Mouse (Mus musculus) neural tube, embryonic 10.5 days (tissue): ENCODE measurements at regions not wholly inside any gene's neighbourhood (a gene's known extent, or its start where the extent isn't known, plus 50 kb on each side); places are given as distances from the start of the nearest gene placed in this dataset.

Experiments used
- DNase-seq: peaks from one replicate; pipeline ENCODE4 v3.0.0-alpha.2; 2017; ENCODE audit warnings: low spot score; ENCODE audit errors: extremely low spot score

DNA sequence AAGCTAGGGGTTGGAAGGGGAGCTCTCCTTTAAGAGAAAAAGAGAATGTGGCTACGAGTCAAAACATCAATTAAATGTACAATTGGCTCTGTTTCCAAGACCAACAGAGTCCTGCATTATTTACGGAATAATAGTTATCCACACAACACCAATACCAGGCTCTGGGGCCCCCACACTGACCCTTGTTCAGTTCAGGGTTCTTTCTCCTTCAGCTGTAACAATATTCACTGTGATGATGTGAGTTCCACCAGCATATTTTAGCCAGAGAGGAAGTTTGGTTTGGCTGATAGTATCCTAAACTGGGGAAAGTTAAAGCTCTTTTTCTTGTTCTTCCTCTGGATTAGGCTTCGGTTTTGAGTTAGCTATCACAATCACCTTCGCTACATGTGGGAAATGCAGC lies 167.9 kb upstream of the Ankrd55 start:
- no peak for DNase-seq

DNA sequence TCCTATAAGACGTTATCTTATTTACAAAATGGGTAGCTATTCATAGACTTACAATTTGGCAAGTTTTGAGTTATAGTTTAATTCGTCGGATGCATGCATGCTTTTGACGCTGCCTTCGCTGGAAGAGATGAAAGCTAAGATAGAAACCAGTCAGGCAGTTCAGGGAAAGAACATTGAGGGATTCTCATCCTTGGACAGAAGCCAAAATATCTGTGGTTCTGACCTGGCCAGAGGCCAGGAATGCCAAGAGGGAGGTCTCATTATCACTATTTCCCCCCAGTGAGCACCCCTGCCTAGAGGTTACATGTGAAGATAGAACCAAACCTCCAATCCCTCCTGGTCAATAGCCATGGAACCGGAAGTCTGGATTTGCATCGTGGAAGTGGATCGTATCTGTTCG lies 167.1 kb upstream of the Ankrd55 start:
- no peak for DNase-seq

DNA sequence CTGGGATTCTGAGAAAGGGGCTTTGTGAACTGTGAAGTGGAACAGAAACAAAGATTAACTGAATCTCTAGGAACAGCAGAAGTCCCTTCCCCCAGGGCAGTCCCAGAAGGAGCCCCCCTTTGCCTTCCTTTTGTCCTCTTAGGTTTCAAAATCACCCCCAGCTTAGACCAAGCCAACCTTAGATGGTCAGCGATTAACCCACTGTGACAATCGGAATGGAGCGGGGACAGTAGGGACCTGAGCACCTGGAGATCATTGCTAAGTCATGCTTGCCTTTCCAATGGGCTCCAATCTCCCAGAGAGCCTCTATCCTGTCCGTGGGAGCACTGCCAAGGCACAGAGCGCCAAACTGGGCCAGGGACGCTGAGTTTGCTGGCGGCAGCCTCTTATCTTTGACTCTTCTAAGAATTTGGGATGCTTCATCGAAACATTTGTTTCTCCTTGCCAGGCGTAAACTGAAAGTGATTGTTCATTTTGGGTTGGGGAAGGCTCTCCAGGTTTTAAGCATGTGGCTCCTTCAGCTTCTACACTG lies 165.3 kb upstream of the Ankrd55 start:
- no peak for DNase-seq

DNA sequence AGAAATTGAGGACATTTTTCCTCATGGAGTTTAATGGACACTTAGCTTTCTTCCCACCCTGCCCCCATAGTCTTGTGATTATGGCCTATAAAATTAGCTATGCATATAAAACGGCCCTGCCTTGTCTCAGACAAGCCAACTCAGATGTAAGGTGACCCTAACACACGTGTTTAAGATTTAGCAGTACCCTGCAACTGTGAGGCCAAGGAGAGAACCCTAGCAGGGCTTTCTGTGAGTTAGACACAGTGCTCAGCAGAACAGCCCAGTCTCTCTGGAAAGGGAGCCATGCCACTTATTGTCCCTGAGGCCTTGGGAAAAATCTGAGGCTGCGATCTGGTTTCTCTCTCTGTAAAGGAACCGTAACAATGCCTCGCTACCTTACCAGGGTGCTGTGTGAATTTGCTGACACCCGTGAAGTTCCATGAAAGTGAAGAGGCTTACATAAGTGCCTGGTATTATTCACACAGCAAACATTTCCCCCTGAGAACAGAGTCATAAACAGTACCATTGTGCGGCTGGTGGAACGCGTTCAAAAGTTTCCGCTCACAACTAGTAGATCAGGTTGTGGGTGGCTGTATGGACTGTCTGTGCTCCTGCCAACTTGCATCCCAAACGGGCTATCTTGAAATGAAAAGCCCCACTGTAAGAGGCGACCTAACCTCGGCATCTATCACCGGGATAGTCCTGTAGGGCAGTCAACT lies 162.3 kb upstream of the Ankrd55 start:
- no peak for DNase-seq

DNA sequence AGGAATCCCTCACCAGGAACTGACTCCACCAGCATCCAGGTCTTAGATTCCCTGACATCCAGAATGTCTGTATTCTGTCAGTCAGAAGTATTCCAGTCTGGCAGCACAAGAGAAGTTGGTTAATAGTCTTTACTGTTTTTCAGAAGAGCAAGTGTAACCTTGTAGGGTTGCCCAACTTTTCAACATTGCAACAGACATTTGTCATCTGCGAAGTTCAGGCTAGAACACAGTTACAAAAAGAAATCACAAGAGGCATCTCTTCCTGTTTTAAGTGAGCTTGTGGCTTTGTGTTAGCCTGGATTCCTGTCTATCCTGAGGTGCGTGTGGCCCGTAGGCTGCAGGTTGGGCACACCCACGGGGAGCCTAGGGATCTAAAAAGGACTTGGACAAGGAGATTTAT lies 158.0 kb upstream of the Ankrd55 start:
- no peak for DNase-seq

DNA sequence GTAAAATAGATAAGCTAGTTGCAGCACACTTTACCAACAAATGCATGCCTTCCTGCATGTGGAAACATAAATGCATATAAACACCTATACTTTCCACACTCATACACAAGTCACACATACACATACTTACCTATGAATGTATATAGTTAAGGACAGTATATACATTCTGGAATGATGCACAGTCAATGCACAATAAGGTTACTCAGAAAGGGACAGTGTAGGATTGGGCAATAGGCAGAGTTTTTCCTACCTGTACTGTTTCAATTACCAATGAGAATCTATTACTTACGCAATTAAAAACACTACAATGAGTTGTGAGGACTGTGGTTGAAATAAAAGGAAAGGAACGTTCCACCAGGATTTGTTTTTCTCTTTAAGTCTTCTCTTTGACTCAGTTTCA lies 157.5 kb upstream of the Ankrd55 start:
- DNase-seq, result no peak

DNA sequence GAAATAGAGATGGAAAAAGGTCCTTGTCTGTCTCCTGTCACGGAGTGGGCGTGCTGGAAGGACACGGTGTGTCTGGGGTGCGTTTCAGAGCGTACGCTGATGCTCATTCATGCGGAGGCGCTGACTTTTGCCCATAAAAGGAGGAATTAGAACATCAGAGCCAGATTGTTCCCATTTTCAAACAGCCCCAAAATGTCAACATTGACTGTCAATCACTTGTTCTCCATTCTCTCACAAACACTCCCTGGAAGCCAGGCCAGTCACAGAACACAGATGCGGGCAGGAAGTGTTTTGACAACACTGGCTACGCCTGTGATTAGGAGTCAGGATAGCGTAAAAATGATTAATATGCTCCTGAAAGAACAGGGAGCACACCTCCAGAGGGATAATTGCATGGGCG lies 157.1 kb upstream of the Ankrd55 start:
- no peak for DNase-seq

DNA sequence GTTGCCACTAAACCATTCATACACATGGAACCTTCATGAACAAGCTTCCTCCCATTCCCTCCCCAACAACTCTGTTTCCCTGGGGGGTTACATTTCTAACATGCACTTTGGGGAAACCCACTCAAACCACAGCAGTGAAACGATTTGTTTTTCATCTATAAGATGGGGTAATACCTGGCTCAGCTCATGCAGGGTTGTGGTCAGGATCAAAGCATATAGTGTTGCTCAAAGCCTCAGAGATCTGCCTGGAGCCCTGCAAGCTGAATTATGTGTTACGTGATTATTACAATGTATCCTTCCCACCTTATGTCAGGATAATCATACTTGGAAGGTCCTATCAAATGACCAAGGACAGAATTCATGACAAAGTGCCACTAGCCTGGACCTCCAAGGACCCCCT lies 154.5 kb upstream of the Ankrd55 start:
- no peak for DNase-seq

DNA sequence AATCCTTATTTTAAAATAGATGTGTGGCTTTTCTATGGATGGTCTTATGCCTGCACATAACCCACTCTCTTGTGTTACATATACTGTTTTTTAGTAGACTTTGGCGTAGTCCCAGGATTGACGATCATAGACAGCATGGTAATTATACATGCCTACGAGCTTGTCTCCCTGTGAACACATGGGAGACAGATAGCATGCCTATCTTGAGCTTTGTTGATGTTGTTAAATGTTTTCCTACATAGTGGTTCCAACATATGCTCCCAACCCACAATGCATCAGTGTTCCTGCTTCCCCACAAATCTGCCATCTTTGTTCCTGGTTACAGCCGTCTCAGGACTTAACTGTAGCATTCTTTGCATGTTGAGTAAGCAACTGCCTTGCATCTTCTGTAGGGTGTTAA lies 153.6 kb upstream of the Ankrd55 start:
- DNase-seq, result no peak

DNA sequence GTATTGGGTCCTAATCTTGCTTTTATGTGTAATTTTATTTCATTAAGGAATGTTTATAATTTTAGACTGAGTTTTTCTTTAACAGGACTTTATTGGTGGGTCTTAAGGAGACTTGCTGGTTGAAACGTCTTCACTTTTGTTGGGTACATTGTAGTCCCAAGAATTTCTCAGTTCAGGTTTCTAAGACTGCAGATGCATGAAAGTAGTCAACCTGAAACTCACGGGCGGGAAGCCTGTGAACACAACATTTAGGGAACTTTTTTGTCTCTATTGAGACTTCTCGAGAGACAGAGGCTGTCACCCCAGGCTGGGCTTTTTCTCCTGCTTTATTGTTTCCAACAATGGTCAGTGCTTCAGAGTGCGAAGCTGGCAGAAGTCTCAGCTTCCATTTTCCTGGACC lies 152.5 kb upstream of the Ankrd55 start:
- no peak for DNase-seq

DNA sequence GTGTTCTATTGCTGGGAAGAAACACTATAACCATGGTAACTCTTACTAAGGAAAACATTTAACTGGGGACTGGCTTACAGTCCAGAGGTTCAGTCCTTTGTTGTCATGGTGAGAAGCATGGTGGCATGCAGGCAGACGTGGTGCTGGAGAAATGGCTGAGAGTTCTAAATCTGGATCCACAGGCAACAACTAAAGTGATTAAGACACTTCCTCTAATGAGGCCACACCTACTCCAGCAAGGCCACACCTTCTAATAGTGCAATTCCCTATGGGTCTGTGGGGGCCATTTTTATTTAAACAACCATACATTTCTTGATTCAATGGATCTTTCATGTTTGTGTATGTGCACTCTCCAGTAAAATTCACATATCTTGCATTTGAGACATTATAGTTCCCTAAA lies 151.4 kb upstream of the Ankrd55 start:
- DNase-seq, result no peak

DNA sequence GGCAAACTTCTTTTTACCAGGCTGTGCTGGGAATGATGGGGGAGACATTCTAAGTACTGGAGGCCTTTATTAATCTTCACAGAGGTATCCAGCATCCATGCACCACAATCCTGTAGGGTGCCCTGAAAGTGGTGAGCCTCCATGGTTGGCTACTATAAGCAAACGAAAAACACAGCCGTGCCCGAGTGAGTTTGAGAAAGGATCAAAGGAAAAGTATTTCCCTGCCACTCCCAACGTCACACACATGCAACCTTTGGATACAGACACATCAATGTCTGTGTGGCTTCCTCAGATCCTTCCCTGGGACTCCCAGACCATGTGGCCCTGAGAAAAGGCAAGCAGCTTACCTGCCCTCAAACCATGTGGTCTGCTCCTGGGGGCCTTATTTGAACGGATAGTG lies 147.4 kb upstream of the Ankrd55 start:
- no peak for DNase-seq

DNA sequence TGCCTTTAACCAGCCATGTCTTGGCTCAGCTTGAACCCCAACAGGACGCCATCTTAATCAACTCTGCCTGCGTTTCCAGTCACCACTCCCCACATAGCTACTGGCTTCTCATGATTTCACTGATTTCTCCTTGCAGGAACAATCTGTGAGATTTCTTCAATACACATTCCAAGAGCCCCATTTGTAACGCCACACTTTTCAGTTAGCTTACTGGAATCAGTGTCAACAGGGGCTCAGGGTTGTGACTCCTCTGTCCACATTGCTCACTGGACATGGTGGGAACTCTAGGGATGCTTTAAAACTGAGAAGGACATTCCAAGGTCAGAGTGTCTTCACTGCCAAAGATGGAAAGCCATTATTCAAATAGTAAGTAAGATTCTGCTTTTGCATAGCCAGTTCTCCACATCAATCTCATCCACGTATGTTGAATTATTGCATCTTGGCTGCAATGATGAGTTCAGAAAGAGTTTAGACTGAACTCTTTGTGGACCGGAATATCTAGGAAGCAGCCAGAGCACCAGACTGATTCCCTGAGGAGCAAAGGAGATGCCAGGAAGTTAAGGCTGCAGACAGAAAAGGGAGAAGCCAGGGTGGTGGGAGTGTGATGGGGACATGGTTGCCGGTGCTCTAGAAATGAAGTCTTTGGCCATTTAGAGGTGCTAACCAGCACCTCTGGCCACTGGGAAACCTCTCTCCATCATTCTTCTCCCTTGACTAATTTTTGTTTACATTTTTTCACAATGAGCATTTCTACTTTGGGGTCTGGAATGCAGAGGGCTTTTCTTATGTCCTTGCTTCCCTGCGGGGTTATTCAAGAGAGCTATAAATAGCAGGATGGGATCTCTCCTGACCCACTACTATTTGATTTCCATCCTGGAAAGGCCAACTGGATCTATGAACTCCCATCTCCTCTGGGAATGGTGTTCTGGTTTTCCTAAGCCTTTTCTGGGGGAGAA lies 143.6 kb upstream of the Ankrd55 start:
- no peak for DNase-seq

DNA sequence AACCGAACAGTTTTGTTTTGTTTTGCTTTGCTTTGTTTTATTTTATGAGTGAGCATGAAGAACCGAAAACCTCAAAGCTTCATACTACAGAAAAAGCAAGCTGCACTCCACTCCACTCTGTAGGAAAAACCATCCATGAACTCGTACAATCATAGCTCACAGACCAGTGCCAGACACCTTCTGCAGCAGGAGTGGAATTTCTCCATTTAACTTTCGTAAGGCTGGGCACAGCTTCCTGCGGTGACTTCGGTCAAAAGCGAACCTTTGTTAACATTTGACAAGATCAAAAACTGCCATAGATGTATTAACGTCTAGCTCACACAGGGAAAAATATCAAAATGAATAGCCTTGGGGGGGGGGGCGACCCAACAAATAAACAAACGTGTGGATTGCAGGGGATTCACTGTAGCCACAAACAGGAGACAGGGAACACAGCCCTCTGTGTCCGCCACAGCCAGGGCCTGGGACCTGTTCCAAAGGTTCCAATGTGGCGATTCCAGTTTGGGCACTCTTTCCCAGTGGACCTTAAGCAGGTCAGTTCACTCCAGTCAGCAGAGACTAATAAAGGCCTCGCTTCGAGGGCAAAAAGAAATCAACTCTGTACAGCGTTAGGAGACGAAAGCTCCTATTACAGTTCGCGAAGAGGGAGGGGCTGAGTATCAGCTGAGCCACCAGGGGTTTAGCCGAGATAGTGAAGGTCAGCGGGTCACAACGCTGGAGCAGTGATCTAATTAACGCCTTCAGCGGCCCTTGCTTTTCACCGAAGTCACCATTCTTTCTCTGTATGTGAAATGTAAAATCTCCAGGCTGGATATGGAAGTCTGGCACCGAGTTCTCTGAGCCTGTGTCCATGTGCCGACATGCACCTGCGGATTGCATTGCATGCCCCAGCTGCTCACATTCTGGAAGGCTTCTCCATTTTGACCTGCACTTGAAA lies 135.4 kb upstream of the Ankrd55 start:
- DNase-seq, result peak; percentile 25

DNA sequence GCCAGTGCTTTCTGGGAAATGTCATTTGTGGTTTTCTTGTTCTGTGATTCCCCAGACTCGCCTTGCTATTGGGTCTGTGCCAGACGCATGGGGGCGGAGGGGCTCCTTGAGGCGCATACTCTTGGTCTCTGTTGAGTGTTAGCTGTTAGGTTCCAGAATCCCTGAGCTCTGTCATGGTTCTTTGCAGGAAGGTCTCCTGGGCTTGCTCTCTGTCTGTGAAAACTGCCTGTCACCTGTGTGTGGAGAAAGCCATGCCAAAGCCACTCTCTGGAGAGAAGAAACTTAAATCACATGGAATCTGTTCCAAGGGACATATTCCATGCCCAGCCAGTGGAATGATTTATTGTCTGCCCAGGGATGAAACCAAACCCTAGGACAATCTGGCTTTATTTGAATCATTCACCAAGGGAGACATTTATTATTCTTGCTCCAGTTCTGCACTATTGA lies 134.5 kb upstream of the Ankrd55 start:
- DNase-seq, result peak; percentile 21

DNA sequence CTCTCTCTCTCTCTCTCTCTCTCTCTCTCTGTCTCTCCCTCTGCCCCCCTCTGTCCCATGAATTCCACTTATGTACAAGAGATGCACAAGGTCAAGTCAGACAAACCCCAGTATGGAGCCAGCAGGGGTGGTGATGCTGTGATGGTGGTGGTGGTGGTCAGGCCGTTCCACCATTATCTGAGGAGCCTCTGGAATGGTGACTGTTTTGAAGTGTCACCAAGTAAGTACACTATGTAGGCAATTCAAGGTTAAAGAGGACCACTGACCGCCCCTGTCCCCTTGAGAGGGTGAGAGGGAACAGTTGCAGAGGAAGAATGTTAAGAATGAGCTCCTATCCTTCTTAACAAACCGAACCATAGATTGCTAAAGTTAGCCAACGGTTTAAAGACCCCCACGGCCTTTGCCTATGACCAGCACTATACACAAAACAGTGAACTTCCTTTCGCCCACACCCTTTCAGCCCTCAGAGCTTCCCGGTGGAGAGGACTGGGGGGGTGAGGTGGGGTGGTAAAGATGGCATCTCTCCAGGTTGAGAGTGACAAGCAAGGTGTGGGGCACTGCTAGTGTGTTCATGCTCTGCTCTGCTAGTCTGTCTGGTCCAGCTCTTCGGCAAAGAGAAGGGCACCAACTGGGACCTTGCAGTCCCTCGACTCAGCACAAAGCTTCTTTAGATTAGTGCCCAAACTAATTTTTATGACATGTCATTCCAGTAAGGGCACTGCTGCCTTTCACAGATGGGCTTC lies 128.7 kb upstream of the Ankrd55 start:
- DNase-seq, result no peak

DNA sequence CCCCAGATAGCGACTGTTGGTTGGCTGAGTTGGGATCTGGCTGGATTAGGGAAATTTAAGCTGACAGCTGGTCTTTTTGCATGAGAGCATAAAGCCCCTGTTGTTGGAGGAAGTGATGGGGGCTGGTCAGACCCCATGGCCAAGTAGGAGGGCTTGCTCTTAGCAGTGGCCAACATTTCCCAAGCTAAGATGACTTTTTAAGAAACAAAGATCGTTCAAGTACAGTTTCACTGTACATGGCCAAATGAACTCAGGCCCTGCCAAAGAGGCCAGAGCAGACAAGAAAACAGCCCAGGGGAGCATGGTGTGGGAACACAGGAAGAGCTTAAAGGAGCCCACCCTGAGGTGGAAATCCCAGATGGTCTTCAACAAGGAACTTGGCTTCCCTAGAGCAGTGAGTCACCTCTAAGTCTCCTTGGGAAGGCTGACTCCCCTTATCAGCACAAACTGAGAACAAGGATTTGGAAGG lies 128.0 kb upstream of the Ankrd55 start:
- no peak for DNase-seq

DNA sequence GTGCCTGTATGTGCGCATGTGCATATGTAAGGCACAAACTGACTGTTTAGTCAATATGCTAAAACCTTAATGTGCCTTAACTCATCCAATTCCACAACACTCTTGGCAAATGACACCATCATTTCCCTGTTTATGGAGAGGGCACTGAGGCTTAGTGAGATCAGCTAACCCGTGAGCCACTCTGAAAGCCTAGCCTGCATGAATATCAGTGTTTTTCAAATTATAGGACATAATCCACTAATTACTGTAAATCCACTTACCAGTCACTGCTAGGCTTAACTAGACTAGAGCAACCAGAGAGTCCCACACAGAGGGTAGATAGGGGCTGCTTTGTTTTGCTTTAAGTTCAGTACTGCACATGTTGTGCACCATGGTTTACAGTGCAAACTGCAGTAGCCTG lies 127.5 kb upstream of the Ankrd55 start:
- no peak for DNase-seq

DNA sequence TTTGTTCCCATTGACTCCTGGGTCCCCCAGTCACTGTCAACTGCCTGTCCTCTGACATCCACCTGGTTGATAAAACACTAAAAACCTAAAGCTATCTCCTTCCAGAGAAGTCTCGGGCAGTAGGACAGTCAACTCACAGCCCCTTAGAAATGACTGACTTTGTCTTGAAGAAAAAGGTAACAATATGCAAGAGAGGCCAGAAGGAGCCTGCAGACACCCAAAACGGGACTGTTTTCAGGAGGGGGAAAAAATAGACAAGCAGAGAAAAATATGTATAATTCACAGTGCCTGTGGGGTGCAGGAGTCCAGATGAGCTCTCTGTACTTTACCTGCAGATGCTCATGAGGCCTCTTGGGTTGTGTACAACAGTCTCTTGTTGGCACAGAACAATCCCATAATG lies 126.4 kb upstream of the Ankrd55 start:
- no peak for DNase-seq

DNA sequence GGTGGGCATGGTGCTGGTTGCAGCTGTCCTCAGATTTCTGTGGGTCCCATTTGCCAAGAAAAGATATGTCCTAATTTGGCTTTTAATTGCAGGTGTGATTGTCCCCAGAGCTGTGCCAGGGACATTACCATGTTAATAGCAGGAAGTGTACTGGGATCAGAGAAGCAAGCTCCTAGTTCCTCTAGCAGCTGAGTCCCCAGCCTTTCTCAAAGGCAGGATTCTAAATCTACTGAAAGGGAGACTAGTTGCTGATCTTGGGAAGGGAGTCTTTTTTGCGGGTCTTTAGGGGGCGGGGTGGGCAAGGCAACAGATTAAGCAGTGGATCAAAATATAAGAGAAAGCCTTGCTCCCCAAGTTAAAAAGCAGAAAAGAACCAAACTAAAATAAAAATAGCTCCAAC lies 122.3 kb upstream of the Ankrd55 start:
- DNase-seq, result no peak
